Mouse (Mus musculus) ES-E14 (cell line): ENCODE measurements around the gene Abr.

Experiments
- HCFC1 ChIP-seq: IDR thresholded peaks from 2 replicates; pipeline ENCODE4 v1.6.1; 2012; ENCODE audit warnings: low read length, inconsistent platforms, borderline replicate concordance; ENCODE audit not compliant: insufficient read depth
- ZC3H11A ChIP-seq: IDR thresholded peaks from 2 replicates; pipeline ENCODE4 v1.6.1; 2012; ENCODE audit warnings: low read depth, mild to moderate bottlenecking, inconsistent platforms, low read length, borderline replicate concordance
- ZNF384 ChIP-seq: IDR thresholded peaks from 2 replicates; pipeline ENCODE4 v1.6.1; 2012; ENCODE audit warnings: low read depth, low read length, inconsistent platforms

DNA sequence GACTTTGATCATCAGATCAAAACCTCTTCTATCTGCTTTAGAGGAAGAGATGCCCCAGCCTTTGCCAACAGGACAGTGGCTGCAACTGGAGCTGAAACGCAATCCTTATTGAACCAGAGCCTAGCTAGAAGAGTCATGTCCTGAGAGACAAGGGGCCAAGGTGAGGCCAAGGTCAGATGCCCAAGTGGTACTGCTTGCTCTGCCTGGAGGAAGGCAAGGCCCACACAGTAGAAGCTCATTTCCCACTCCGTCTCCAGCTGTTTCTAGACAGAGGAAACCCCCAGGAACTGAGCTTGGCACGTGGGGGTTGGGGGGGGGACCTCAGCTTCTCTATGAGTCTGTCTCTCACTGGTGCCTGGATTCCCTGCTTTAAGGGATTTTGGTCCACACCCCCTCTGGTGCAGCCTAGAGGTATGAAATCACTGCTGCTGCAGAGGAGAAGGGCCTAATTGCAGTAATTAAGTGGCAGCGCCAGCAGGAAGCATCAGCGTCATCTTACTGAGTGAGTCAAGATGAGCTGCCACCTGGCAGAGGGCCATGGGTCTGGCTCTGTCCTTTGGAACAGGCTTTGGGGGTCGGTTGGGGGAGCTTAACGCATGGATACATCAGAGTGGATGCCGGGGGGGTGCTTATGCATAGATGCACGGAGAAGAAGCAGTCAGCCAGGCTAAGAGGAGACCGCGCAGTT, 152.7 kb downstream of the Abr start:
- TF ChIP-seq ZC3H11A (no peak), ZNF384 (no peak), HCFC1 (no peak)
